Mouse (Mus musculus): ENCODE results near the gene Snip1. TPM values are rescaled to one million over a fixed set of nuclear protein-coding genes. Genes with fewer than 3 reads are reported as not detected.
A peak's percentile ranks its signal among the peaks of the same experiment; 100 is the strongest.

Gene Snip1
- polyA plus RNA-seq, 1 experiment from 2014 or later: 13.5 TPM

GRCm38 (mm10) chr4:125099458-125099857 is 33.0 kb downstream of the Snip1 start:
- H3K27me3 ChIP-seq: no peaks in the 10 kb centered on the region
- peak; percentile 87 for TF ChIP-seq CTCF (IDR thresholded peaks at IDR 0.05)
- in situ Hi-C loops (cut with MboI; ENCODE audit: low pct_unique_long_range_greater_than_20kb): no loop called here
- ATAC-seq: no peak
- ChIA-PET POLR2A (no interaction called here), CTCF (interaction anchor here (0.7 to 1.7 kb wide), 3 partner anchors 51 to 156 kb away, joined by 3 to 6 read pairs (median 4); no protein-coding TSS in a partner anchor)
- DNase-seq (ENCODE audit: low read depth, low spot score): no peak

- ChIA-PET CTCF (interaction anchor here (1.5 kb wide), 1 partner anchor 13 kb away, joined by 4 read pairs; no protein-coding TSS in a partner anchor), POLR2A (no interaction called here)
- DNase-seq (ENCODE audit: low read depth, low spot score) (no peak), ATAC-seq (no peak)
- H3K27me3 ChIP-seq: no peaks in the 10 kb centered on the region
- TF ChIP-seq CTCF (IDR thresholded peaks at IDR 0.05): no peak
- in situ Hi-C loops (cut with MboI; ENCODE audit: low pct_unique_long_range_greater_than_20kb): no loop called here
These were observed 34.9 kb downstream of the Snip1 start for GRCm38 (mm10) chr4:125101334-125101733.

GRCm38 (mm10) chr4:125105354-125105753 is 38.9 kb downstream of the Snip1 start:
- POLR2A ChIA-PET: no interaction called here
- in situ Hi-C loops (cut with MboI; ENCODE audit: low pct_unique_long_range_greater_than_20kb): no loop called here
- no peaks in the 10 kb centered on the region for H3K27me3 ChIP-seq
- ATAC-seq: no peak
- DNase-seq (ENCODE audit: low read depth, low spot score): no peak
- no peak for TF ChIP-seq CTCF (IDR thresholded peaks at IDR 0.05)
- CTCF ChIA-PET: no interaction called here

GRCm38 (mm10) chr4:125114638-125115037 is 48.2 kb downstream of the Snip1 start:
- in situ Hi-C loops (cut with MboI; ENCODE audit: low pct_unique_long_range_greater_than_20kb): no loop called here
- ChIA-PET CTCF (interaction anchor here (0.6 to 2.1 kb wide), 8 partner anchors 9 to 33 kb away, joined by 3 to 6 read pairs (median 4); no protein-coding TSS in a partner anchor), POLR2A (no interaction called here)
- no peak for TF ChIP-seq CTCF (IDR thresholded peaks at IDR 0.05)
- peak; percentile 33 for ATAC-seq
- no peak for DNase-seq (ENCODE audit: low read depth, low spot score)
- no peaks in the 10 kb centered on the region for H3K27me3 ChIP-seq

- ChIA-PET CTCF (interaction anchor here (0.6 to 2.1 kb wide), 9 partner anchors 8 to 33 kb away, joined by 3 to 6 read pairs (median 4); no protein-coding TSS in a partner anchor), POLR2A (no interaction called here)
- TF ChIP-seq CTCF (IDR thresholded peaks at IDR 0.05): no peak
- ATAC-seq (no peak), DNase-seq (ENCODE audit: low read depth, low spot score) (no peak)
- in situ Hi-C loops (cut with MboI; ENCODE audit: low pct_unique_long_range_greater_than_20kb): no loop called here
- no peaks in the 10 kb centered on the region for H3K27me3 ChIP-seq
These were observed 48.6 kb downstream of the Snip1 start for GRCm38 (mm10) chr4:125115081-125115480.

GRCm38 (mm10) chr4:125115710-125116089 is 49.2 kb downstream of the Snip1 start:
- no peak for TF ChIP-seq CTCF (IDR thresholded peaks at IDR 0.05)
- DNase-seq (ENCODE audit: low read depth, low spot score): no peak
- POLR2A ChIA-PET: no interaction called here
- ATAC-seq: peak; percentile 48
- H3K27me3 ChIP-seq: no peaks in the 10 kb centered on the region
- in situ Hi-C loops (cut with MboI; ENCODE audit: low pct_unique_long_range_greater_than_20kb): no loop called here
- CTCF ChIA-PET: interaction anchor here (1.0 to 1.4 kb wide), 2 partner anchors 10 to 15 kb away, joined by 3 read pairs; no protein-coding TSS in a partner anchor

- peak; percentile 67 for ATAC-seq
- CTCF ChIA-PET: interaction anchor here (1.0 kb wide), 1 partner anchor 15 kb away, joined by 3 read pairs; no protein-coding TSS in a partner anchor
- no peak for TF ChIP-seq CTCF (IDR thresholded peaks at IDR 0.05)
- POLR2A ChIA-PET: no interaction called here
- no peaks in the 10 kb centered on the region for H3K27me3 ChIP-seq
- DNase-seq (ENCODE audit: low read depth, low spot score): peak; percentile 92
- in situ Hi-C loops (cut with MboI; ENCODE audit: low pct_unique_long_range_greater_than_20kb): no loop called here
These were observed 49.8 kb downstream of the Snip1 start for GRCm38 (mm10) chr4:125116090-125116861.

- no peak for DNase-seq (ENCODE audit: low read depth, low spot score)
These were observed 50.5 kb downstream of the Snip1 start for GRCm38 (mm10) chr4:125116929-125117328.

GRCm38 (mm10) chr4:125117902-125118320 is 51.4 kb downstream of the Snip1 start:
- DNase-seq (ENCODE audit: low read depth, low spot score) (no peak), ATAC-seq (no peak)
- no peaks in the 10 kb centered on the region for H3K27me3 ChIP-seq
- no peak for TF ChIP-seq CTCF (IDR thresholded peaks at IDR 0.05)
- CTCF ChIA-PET: no interaction called here
- POLR2A ChIA-PET: no interaction called here
- in situ Hi-C loops (cut with MboI; ENCODE audit: low pct_unique_long_range_greater_than_20kb): no loop called here

More at GRCm38 (mm10) chr4:125116929-125117328, 50.5 kb downstream of the Snip1 start:
- no peak for ATAC-seq
- CTCF ChIA-PET: no interaction called here
- no peak for TF ChIP-seq CTCF (IDR thresholded peaks at IDR 0.05)
- in situ Hi-C loops (cut with MboI; ENCODE audit: low pct_unique_long_range_greater_than_20kb): no loop called here
- POLR2A ChIA-PET: interaction anchor here (0.7 kb wide), 1 partner anchor 10 kb away, joined by 4 read pairs; no protein-coding TSS in a partner anchor
- no peaks in the 10 kb centered on the region for H3K27me3 ChIP-seq

GRCm38 (mm10) chr4:125119070-125119469 is 52.6 kb downstream of the Snip1 start:
- POLR2A ChIA-PET: no interaction called here
- CTCF ChIA-PET: no interaction called here
- ATAC-seq: no peak
- DNase-seq (ENCODE audit: low read depth, low spot score): no peak
- TF ChIP-seq CTCF (IDR thresholded peaks at IDR 0.05): no peak
- in situ Hi-C loops (cut with MboI; ENCODE audit: low pct_unique_long_range_greater_than_20kb): no loop called here
- H3K27me3 ChIP-seq: no peaks in the 10 kb centered on the region

GRCm38 (mm10) chr4:125119721-125120120 is 53.2 kb downstream of the Snip1 start:
- in situ Hi-C loops (cut with MboI; ENCODE audit: low pct_unique_long_range_greater_than_20kb): no loop called here

More at GRCm38 (mm10) chr4:125119721-125120120, 53.2 kb downstream of the Snip1 start:
- ATAC-seq (no peak), DNase-seq (ENCODE audit: low read depth, low spot score) (no peak)
- ChIA-PET CTCF (interaction anchor here (0.8 kb wide), 1 partner anchor 35 kb away, joined by 3 read pairs; the partner anchor contains the start of gene Meaf6), POLR2A (no interaction called here)
- TF ChIP-seq CTCF (IDR thresholded peaks at IDR 0.05): no peak
- H3K27me3 ChIP-seq: no peaks in the 10 kb centered on the region

Measured in Patski (cell line).